Mouse (Mus musculus) E14TG2a.4 (cell line): Measurements from ENCODE around the gene Ddr1.

Experiments
- CTCF ChIP-seq: conservative IDR thresholded peaks from 2 replicates; pipeline ENCODE4 v1.5.1; 2014; ENCODE audit warnings: low read length
- NANOG ChIP-seq: IDR thresholded peaks from 2 replicates; pipeline ENCODE4 v1.6.1; 2014; ENCODE audit warnings: borderline replicate concordance, low read length, mixed read lengths
- POU5F1 ChIP-seq: IDR thresholded peaks from 2 replicates; pipeline ENCODE4 v1.6.1; 2014; ENCODE audit warnings: low read length, borderline replicate concordance

- TF ChIP-seq CTCF (no peak), POU5F1 (no peak), NANOG (no peak)
Measured at GRCm38 (mm10) chr17:35696691-35697090, 7.7 kb downstream of the Ddr1 start.
